Mouse (Mus musculus): ENCODE measurements around the gene Fbxl3. TPM values are rescaled to one million over a fixed set of nuclear protein-coding genes. Genes with fewer than 3 reads are reported as not detected.

The Fbxl3 gene
- polyA plus RNA-seq, 1 experiment from 2014 or later = 26.5 TPM

Other genes starting within 250 kb of the Fbxl3 start
- gene Kctd12, start 116.9 kb downstream of the Fbxl3 start, polyA plus RNA-seq (2015; fragmentation: Nextera tagmentation; extraction: Ambion mirVana) = 17.5 and 24.9 TPM in 2 replicates
- gene Acod1, start 52.6 kb downstream of the Fbxl3 start, polyA plus RNA-seq (2015; fragmentation: Nextera tagmentation; extraction: Ambion mirVana) = not detected in 2 replicates
- 9.4 TPM in 2 replicates for gene Cln5, start 29.4 kb downstream of the Fbxl3 start, polyA plus RNA-seq (2015; fragmentation: Nextera tagmentation; extraction: Ambion mirVana)
- 49.5 and 56.6 TPM in 2 replicates for gene Mycbp2, start 247.2 kb upstream of the Fbxl3 start, polyA plus RNA-seq (2015; fragmentation: Nextera tagmentation; extraction: Ambion mirVana)

All from forebrain, embryonic 16.5 days (tissue).